Mouse (Mus musculus) liver, postnatal 0 days (tissue): ENCODE data around the gene Flnb. TPM values are rescaled to one million over a fixed set of nuclear protein-coding genes. Genes with fewer than 3 reads are reported as not detected.

Source experiments
- ATAC-seq: fragments of 200-750 bp; cut with Nextera tagmentation; 2 replicates; pipeline ENCODE4 v1.8.0; 2017; ENCODE audit warnings: mild to moderate bottlenecking, moderate library complexity
- DNase-seq: peaks from one replicate; pipeline ENCODE4 v3.0.0-alpha.2; 2016
- H3K27ac ChIP-seq: fragments of 300-500 bp; sonication (generic); 2 replicates; pipeline ENCODE4 v1.5.1; 2014; ENCODE audit warnings: antibody characterized with exemption, moderate library complexity, mild to moderate bottlenecking, low read depth
- H3K27me3 ChIP-seq: fragments of 300-500 bp; sonication (generic); 2 replicates; pipeline ENCODE4 v1.6.1; 2014; ENCODE audit warnings: low read length, control low read depth, mixed read lengths; ENCODE audit not compliant: insufficient read depth
- H3K36me3 ChIP-seq: fragments of 300-500 bp; sonication (generic); replicated peaks from 2 replicates; pipeline ENCODE4 v1.6.1; 2014; ENCODE audit warnings: mild to moderate bottlenecking, control low read depth, low read length, moderate library complexity, mixed read lengths; ENCODE audit not compliant: insufficient read depth
- H3K4me1 ChIP-seq: fragments of 300-500 bp; sonication (generic); 2 replicates; pipeline ENCODE4 v1.6.1; 2014; ENCODE audit warnings: antibody characterized with exemption, mild to moderate bottlenecking, control low read depth; ENCODE audit not compliant: insufficient read depth
- H3K4me2 ChIP-seq: fragments of 300-500 bp; sonication (generic); 2 replicates; pipeline ENCODE4 v1.6.1; 2014; ENCODE audit warnings: low read depth, mild to moderate bottlenecking, low read length, moderate library complexity, mixed read lengths
- H3K4me3 ChIP-seq: fragments of 300-500 bp; sonication (generic); 2 replicates; pipeline ENCODE4 v1.5.1; 2014; ENCODE audit warnings: low read depth, low read length
- H3K9ac ChIP-seq: fragments of 300-500 bp; sonication (generic); replicated peaks from 2 replicates; pipeline ENCODE4 v1.6.1; 2014; ENCODE audit warnings: mild to moderate bottlenecking, moderate library complexity
- H3K9me3 ChIP-seq: fragments of 300-500 bp; sonication (generic); 2 replicates; pipeline ENCODE4 v1.6.1; 2016; ENCODE audit warnings: mild to moderate bottlenecking, control low read depth, low read length, mixed read lengths
- CTCF ChIP-seq: sonication (generic); IDR thresholded peaks from 2 replicates; pipeline ENCODE4 v1.5.1; 2016; ENCODE audit warnings: antibody characterized with exemption, low read depth
- EP300 ChIP-seq: IDR thresholded peaks from 2 replicates; pipeline ENCODE4 v1.6.1; 2016; ENCODE audit warnings: antibody characterized with exemption, low read depth, mild to moderate bottlenecking
- WGBS: fragments of 180-500 bp; shearing (Covaris S2); extraction: QIAGEN DNeasy Blood & Tissue Kit; methylation state at CpG from one replicate; pipeline ENCODE4 v1.1.7; 2014; ENCODE audit not compliant: insufficient replicate concordance; 5-methylcytosine and 5-hydroxymethylcytosine counted together
- polyA plus RNA-seq: library from polyadenylated mRNA; unstranded; fragments of >200 nt; fragmentation: Nextera tagmentation; extraction: Ambion mirVana; gene quantifications from 2 replicates; pipeline ENCODE4 v1.2.1, GENCODE M21; 2015

Gene Flnb
- polyA plus RNA-seq, 1 experiment from 2014 or later: 2.9 TPM

DNA sequence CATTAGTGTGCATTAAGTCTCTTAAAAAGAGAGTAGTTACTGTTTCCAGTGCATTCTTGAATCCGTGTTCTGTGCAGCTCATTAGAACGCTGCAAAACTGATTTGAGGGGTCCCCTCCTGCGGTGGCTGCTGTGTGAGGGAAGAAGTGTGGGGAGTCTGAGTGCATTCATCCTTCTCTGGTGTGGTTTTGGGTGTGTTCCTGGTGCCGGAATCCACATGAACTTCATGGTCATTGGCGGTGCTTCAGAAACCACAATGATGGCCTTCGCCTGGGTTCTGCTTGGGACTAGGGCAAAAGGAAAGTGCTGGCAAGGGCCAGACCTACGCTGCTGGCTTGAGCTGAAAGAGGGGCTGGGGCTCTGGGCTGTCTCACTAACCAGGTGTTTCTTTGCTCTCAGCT lies 116.4 kb downstream of the Flnb start:
- WGBS: 56% methylated on average over 7 of the region's 7 CpGs
- Histone ChIP-seq H3K9ac (no peak overlapping the region), H3K36me3 (peaks cover 31% of the 10 kb centered on the region), H3K9me3 (no peaks in the 10 kb centered on the region), H3K4me1 (peaks cover 2% of the 10 kb centered on the region; the same call in 1 of the 2 replicates), H3K27ac (no peak overlapping the region), H3K4me2 (0 out of 2 replicates have a peak overlapping the region, but pooled peaks have one; percentile 23), H3K4me3 (no peak overlapping the region), H3K27me3 (no peaks in the 10 kb centered on the region)
- ATAC-seq (no peak), DNase-seq (no peak)
- TF ChIP-seq CTCF (no peak), EP300 (no peak)

DNA sequence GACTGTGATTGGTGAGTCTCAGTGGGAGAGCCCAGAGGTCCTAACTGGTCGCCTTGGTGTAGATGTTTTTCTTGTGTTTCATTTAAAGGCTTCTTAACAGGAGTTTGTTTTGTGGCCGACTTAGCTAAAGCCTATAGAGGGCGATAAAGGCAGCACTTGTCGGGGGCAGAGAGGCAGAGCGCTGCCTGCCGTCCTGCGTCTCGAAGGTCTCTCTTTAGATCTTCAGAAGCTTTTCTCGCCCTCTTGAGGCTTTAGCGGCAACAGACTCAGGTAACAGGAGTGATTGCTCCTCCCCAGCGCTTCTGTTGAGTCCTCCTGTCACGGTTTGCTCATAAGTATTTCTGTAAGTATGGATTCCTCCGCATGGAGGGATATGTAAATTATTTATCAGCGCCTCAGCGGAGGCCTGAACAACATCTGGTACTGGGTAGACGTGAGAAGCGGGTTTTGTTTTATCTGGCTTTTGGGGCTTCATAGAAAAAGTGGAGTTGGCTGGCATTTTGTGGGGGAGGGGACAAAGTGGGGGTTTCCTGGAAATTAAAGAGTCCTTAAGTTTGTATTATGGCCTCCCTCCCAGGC lies 119.4 kb downstream of the Flnb start:
- Histone ChIP-seq H3K27ac (no peak overlapping the region), H3K27me3 (no peaks in the 10 kb centered on the region), H3K4me3 (no peak overlapping the region), H3K4me1 (peaks cover 2% of the 10 kb centered on the region; the same call in 1 of the 2 replicates), H3K36me3 (peaks cover 19% of the 10 kb centered on the region; the same call in 1 of the 2 replicates), H3K9me3 (no peaks in the 10 kb centered on the region), H3K4me2 (no peak overlapping the region), H3K9ac (no peak overlapping the region)
- TF ChIP-seq CTCF: peak; percentile 54
- TF ChIP-seq EP300: no peak
- 39% methylated on average over 17 of the region's 17 CpGs for WGBS
- no peak for DNase-seq
- no peak for ATAC-seq

DNA sequence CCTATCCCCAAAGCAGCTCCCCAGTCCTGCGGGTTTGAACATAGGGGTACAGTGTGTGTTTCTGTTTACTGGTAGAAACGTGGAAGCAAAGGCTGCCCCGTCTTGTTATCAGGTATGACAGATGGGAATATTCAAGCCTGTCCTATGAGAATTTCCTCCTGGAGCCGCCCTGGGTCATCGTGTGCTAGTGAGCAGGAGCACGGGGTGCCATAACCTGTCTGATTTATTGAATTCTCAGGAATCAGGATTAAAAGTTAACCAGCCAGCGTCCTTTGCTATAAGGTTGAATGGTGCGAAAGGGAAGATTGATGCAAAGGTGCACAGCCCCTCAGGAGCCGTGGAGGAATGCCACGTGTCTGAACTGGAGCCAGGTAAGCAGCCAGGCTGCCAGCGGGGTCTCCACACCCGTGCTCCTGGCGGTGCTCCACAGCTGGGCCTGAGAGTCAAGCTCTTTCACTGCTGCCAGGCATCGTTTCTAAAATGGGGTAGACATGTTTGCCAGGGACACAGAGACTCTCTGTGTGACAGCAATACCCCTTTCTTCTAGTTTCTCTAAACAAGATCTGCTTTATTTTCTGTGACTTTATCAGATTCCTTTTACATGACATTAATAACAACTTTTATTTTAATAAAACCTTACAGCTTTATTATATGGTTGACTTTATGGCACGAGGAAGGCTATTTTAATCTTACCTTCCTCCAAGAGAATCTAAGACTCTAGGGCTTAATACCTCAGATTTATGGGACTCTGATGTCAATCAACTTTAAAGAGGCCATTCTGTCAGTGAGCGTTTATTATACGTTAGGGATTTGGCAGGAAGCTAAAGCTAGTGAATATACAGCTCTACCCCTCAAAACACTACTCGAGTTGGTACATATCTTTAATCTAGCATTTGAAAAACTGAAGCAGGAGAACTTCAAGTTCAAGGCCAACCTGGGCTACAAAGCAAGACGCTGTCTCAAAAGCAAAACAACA lies 121.3 kb downstream of the Flnb start:
- no peak for ATAC-seq

DNA sequence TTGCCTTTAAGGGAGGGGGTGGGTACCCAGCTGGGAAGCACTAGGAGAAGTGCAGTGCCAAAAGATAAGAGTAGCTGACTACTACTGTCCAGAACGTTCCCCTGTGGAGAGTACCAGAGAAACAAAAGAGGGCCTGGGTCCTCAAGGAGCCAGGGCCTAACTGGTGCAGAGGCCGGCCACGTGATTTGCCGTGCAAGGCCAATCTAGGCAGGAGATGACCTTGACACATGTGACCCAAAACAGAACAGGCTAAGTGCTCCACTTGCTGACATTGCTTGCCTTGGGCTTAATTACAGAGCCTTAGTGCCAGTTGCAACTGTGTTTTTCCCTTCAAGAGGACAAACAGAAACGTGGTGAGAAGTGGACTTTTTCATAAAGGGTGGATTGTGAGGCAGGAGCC lies 123.7 kb downstream of the Flnb start:
- 62% methylated on average over 5 of the region's 5 CpGs for WGBS

More for the DNA sequence above, 121.3 kb downstream of the Flnb start:
- peaks cover 12% of the 10 kb centered on the region; the same call in 1 of the 2 replicates for H3K36me3 ChIP-seq
- peaks cover 5% of the 10 kb centered on the region for H3K4me1 ChIP-seq
- no peak for TF ChIP-seq EP300
- no peak for TF ChIP-seq CTCF
- WGBS: 69% methylated on average over 19 of the region's 19 CpGs
- no peak overlapping the region for H3K9ac ChIP-seq
- no peak overlapping the region for H3K4me3 ChIP-seq
- H3K27ac ChIP-seq: no peak overlapping the region
- no peak overlapping the region for H3K4me2 ChIP-seq
- no peaks in the 10 kb centered on the region for H3K27me3 ChIP-seq
- DNase-seq: no peak
- no peaks in the 10 kb centered on the region for H3K9me3 ChIP-seq

DNA sequence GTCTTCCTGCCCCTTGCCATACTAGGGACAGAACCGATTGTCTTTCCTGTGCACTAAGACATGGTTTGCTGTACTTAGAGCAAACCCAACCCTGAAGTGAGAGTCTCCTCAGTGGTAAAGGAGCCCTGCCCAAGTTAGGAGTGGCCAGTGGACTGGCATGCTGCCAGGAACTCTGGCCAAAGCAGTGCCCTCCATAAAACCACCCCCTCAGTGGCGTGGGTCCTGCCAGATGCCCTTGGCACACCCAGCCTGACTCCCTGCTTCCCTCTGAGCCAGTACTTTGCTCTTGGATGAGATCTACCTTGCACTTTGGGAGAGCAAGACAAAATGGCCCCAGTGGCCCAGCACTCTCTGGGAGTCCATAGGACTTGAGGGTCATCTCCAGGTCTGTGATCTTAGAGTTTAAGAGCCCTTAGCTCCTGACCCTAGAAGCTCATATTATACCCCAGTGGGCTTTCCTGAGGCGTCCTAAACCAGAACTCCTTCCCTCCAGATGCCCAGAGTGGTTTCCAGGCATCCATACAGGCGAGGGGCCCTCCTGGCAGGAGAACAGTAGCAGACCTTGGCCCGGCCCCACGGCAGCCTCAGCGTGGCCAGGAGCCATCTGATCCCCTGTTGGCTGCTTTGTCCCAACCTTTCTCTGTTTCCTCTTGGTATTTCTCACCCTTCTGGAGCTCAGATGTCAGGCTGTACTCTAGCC lies 125.5 kb downstream of the Flnb start:
- H3K4me3 ChIP-seq: no peak overlapping the region
- peaks cover 8% of the 10 kb centered on the region for H3K4me1 ChIP-seq
- no peak overlapping the region for H3K27ac ChIP-seq
- ATAC-seq: 0 out of 2 replicates have a peak, but pooled peaks have one; percentile 17
- H3K4me2 ChIP-seq: no peak overlapping the region
- no peaks in the 10 kb centered on the region for H3K9me3 ChIP-seq
- 60% methylated on average over 7 of the region's 7 CpGs for WGBS
- no peak overlapping the region for H3K9ac ChIP-seq
- TF ChIP-seq CTCF: no peak
- H3K27me3 ChIP-seq: no peaks in the 10 kb centered on the region
- no peak for DNase-seq
- H3K36me3 ChIP-seq: peaks cover 5% of the 10 kb centered on the region; the same call in 1 of the 2 replicates

More for the DNA sequence above, 123.7 kb downstream of the Flnb start:
- DNase-seq: no peak
- TF ChIP-seq CTCF (no peak), EP300 (no peak)
- H3K4me2 ChIP-seq: no peak overlapping the region
- H3K36me3 ChIP-seq: peaks cover 9% of the 10 kb centered on the region; the same call in 1 of the 2 replicates
- ATAC-seq: no peak
- no peaks in the 10 kb centered on the region for H3K9me3 ChIP-seq
- H3K27me3 ChIP-seq: no peaks in the 10 kb centered on the region
- H3K4me3 ChIP-seq: no peak overlapping the region
- H3K9ac ChIP-seq: no peak overlapping the region
- no peak overlapping the region for H3K27ac ChIP-seq
- H3K4me1 ChIP-seq: peaks cover 8% of the 10 kb centered on the region

DNA sequence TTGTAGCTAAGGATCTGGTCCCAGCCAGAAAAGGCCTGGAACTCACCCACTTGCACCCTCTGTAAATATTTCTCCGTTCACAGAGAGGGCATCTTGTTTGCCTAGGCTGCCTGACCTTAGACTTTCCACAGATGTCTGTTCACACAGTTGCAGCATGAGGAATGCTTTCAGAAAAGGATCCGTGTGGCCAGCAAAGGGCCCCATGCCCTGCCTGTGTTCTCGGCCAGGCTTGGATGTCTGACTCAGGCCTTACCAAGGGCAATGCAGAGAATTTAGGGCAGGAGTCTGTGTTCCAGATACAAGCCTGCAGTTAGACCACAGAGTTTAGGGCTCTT lies 126.0 kb downstream of the Flnb start:
- Histone ChIP-seq H3K27ac (no peak overlapping the region), H3K4me2 (no peak overlapping the region), H3K9ac (no peak overlapping the region), H3K27me3 (no peaks in the 10 kb centered on the region), H3K9me3 (no peaks in the 10 kb centered on the region), H3K4me1 (peaks cover 8% of the 10 kb centered on the region), H3K36me3 (peaks cover 5% of the 10 kb centered on the region; the same call in 1 of the 2 replicates), H3K4me3 (no peak overlapping the region)
- 60% methylated on average over 3 of the region's 3 CpGs for WGBS
- DNase-seq: no peak
- ATAC-seq: no peak
- TF ChIP-seq CTCF: no peak
- TF ChIP-seq EP300: no peak
